Mouse (Mus musculus) liver, adult 2 months (tissue): ENCODE results near the gene Sh3kbp1. TPM values are rescaled to one million over a fixed set of nuclear protein-coding genes. Genes with fewer than 3 reads are reported as not detected.

Experiments
- DNase-seq: peaks from one replicate; pipeline ENCODE4 v3.0.0-alpha.2; 2011; ENCODE audit warnings: low read depth, low spot score; ENCODE audit errors: extremely low read depth
- H3K27ac ChIP-seq: fragments of 200-500 bp; replicated peaks from 2 replicates; pipeline ENCODE4 v1.5.1; 2012; ENCODE audit warnings: low read depth, mild to moderate bottlenecking, control low read depth, inconsistent platforms, low read length; ENCODE audit not compliant: insufficient read depth
- H3K27me3 ChIP-seq: fragments of 200-500 bp; 2 replicates; pipeline ENCODE4 v1.6.1; 2012; ENCODE audit warnings: mild to moderate bottlenecking, moderate library complexity, low read length, inconsistent platforms; ENCODE audit not compliant: control insufficient read depth, insufficient read depth
- H3K36me3 ChIP-seq: fragments of 200-500 bp; 2 replicates; pipeline ENCODE4 v1.6.1; 2012; ENCODE audit warnings: low read length, inconsistent platforms; ENCODE audit not compliant: control insufficient read depth, insufficient read depth
- H3K4me1 ChIP-seq: fragments of 200-500 bp; 2 replicates; pipeline ENCODE4 v1.6.1; 2011; ENCODE audit warnings: low read length; ENCODE audit not compliant: control insufficient read depth, insufficient read depth
- H3K4me3 ChIP-seq: fragments of 200-500 bp; 2 replicates; pipeline ENCODE4 v1.5.1; 2011; ENCODE audit warnings: low read depth, mild to moderate bottlenecking, control low read depth, low read length, moderate library complexity; ENCODE audit not compliant: insufficient read depth
- H3K79me2 ChIP-seq: fragments of 200-500 bp; 2 replicates; pipeline ENCODE4 v1.6.1; 2012; ENCODE audit warnings: inconsistent platforms, mild to moderate bottlenecking, low read length, moderate library complexity; ENCODE audit not compliant: control insufficient read depth, insufficient read depth
- H3K9ac ChIP-seq: fragments of 200-500 bp; 2 replicates; pipeline ENCODE4 v1.6.1; 2012; ENCODE audit warnings: low read depth, mild to moderate bottlenecking, control low read depth, inconsistent platforms, low read length
- CTCF ChIP-seq: fragments of 200-500 bp; IDR thresholded peaks from 2 replicates; pipeline ENCODE4 v1.5.1; 2011; ENCODE audit warnings: low read depth, low read length, control low read depth
- POLR2A ChIP-seq: fragments of 200-500 bp; IDR thresholded peaks from 2 replicates; pipeline ENCODE4 v1.6.1; 2011; ENCODE audit warnings: low read length, control low read depth; ENCODE audit not compliant: insufficient read depth; ENCODE audit errors: extremely low read depth
- WGBS: fragments of 180-500 bp; shearing (Covaris S2); methylation state at CpG from one replicate; pipeline ENCODE4 v1.1.7; 2018; 5-methylcytosine and 5-hydroxymethylcytosine counted together
- polyA plus RNA-seq: library from polyadenylated mRNA; depleted of rRNA; stranded (reverse); fragments of >200 nt; gene quantifications from 2 replicates; pipeline ENCODE4 v1.2.3, GENCODE M21; 2012
- total RNA-seq: library from RNA; depleted of rRNA; stranded (reverse); fragments of >200 nt; gene quantifications from 2 replicates; pipeline ENCODE4 v1.2.3, GENCODE M21; 2014

The Sh3kbp1 gene
- total and polyA plus RNA-seq, 2 experiments = 1.0 to 1.3 TPM

DNA sequence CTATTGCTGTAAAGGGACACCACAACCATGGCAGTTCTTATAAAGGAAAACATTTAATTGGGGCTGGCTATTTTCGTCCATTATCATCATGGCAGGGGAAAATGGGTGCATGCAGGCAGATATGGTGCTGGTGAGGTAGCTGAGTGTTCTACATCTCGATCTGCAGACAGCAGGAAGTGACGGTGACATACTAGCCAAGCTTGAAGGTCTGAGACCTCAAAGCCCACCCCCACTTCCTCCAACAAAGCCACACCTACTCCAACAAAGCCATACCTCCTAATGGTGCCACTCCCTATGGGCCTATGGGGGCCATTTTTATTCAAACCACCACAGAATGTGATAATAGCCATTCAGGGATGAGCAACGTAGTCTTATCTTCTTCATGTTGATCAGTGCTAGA is 59.8 kb downstream of the Sh3kbp1 start:
- H3K36me3 ChIP-seq = no peaks in the 10 kb centered on the region
- no peaks in the 10 kb centered on the region for H3K79me2 ChIP-seq
- no peaks in the 10 kb centered on the region for H3K4me1 ChIP-seq
- H3K27ac ChIP-seq = no peak overlapping the region
- TF ChIP-seq POLR2A = no peak
- TF ChIP-seq CTCF = no peak
- 88% methylated on average over 4 of the region's 4 CpGs for WGBS
- no peak for DNase-seq
- H3K27me3 ChIP-seq = no peaks in the 10 kb centered on the region
- H3K9ac ChIP-seq = no peak overlapping the region
- no peak overlapping the region for H3K4me3 ChIP-seq

DNA sequence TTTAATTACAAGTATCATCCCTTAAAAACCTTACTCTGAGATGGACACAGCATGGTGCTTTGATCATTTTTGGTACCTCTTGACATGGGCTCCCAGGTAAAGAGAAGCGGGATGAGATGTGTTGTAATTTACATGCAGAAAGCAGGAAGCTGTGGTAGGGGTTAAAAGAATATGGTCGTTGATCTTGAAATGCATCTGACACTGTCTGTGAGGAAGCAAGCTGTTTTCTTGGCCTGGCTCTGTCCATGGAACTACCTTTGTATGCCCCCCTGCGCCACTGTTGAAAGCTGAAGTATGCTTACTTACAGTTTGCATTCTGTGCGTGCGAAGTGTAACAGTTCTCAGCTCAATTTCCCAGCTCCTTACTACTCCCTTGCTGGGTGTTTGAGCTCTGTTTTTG is 61.6 kb downstream of the Sh3kbp1 start:
- Histone ChIP-seq H3K36me3 (no peaks in the 10 kb centered on the region), H3K27ac (no peak overlapping the region), H3K79me2 (no peaks in the 10 kb centered on the region), H3K4me1 (no peaks in the 10 kb centered on the region), H3K4me3 (no peak overlapping the region), H3K27me3 (no peaks in the 10 kb centered on the region), H3K9ac (no peak overlapping the region)
- no peak for TF ChIP-seq CTCF
- no peak for TF ChIP-seq POLR2A
- no peak for DNase-seq
- WGBS = 86% methylated on average over 5 of the region's 5 CpGs

DNA sequence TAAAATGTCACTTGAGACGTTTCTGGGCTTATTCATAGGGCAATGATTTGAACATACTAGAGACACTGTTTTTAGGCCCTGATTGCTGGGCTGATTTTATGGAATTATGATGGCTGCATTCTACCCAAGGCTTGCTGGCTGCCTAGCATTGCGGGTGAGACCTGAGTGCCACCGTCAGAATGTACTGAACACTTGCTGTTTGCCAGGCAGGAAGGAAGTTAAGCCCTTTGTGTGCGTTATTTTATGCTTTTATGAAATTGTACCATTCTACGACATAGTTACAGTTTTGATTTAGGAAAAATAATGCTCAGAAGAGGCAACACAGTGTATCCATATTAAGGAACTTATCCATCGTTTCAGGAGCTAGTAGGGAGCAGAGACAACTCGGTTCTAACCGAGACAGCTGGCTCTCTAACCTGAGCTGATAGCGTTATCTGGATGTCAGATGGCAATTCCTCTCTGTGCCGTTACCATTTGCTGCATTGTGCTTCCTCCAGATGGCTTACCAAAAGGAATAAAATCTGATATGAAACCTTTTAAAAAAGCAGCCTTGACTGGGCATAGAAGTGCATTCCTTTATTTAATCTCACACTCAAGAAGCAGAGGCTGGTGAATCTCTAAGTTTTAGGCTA is 62.8 kb downstream of the Sh3kbp1 start:
- Histone ChIP-seq H3K27me3 (no peaks in the 10 kb centered on the region), H3K27ac (no peak overlapping the region), H3K4me3 (no peak overlapping the region), H3K9ac (no peak overlapping the region), H3K36me3 (no peaks in the 10 kb centered on the region), H3K4me1 (no peaks in the 10 kb centered on the region), H3K79me2 (no peaks in the 10 kb centered on the region)
- WGBS = 78% methylated on average over 10 of the region's 10 CpGs
- DNase-seq = no peak
- TF ChIP-seq CTCF = no peak
- TF ChIP-seq POLR2A = no peak

DNA sequence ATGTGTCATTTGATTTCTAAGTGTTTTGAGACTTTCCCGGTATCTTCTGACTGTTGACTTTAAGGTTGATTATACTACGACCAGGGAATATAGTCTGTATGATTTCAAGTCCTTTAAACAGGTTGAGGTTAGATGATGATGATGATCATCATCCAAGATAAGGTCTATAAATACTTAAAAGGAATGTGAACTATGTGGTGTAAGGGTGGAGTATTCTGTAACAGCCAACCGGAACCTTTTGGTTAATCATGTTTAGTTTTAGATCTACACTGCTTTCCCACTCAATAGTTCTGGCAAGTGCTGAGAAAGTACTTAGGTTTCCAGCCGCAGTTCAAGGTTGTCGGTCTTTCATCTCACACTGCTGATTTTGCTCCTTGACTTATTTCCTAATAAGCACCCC is 66.1 kb downstream of the Sh3kbp1 start:
- Histone ChIP-seq H3K27me3 (no peaks in the 10 kb centered on the region), H3K4me1 (no peaks in the 10 kb centered on the region), H3K4me3 (no peak overlapping the region), H3K27ac (no peak overlapping the region), H3K79me2 (no peaks in the 10 kb centered on the region), H3K9ac (no peak overlapping the region), H3K36me3 (no peaks in the 10 kb centered on the region)
- DNase-seq = no peak
- 85% methylated on average over 5 of the region's 5 CpGs for WGBS
- TF ChIP-seq POLR2A (no peak), CTCF (no peak)

DNA sequence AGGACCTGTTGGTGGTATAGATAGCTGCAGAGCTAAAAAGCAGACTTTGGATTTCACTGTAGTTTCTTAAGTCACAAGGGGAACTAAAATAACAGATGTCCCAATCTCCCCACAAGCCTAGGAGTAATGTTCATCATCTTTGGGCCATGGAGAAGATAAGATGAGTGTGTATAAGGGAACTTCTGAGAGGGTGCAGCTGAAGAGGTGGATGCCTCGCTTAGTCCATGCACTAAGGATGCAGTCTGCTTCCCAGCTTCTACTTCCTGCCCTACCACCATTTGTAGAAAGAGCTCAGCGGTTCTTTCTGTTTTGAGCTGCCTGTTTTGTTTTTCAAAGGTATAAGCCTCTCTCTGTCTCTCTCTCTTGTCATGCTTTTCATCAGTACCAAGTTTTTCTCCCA is 69.5 kb downstream of the Sh3kbp1 start:
- no peaks in the 10 kb centered on the region for H3K27me3 ChIP-seq
- no peaks in the 10 kb centered on the region for H3K79me2 ChIP-seq
- H3K4me3 ChIP-seq = no peak overlapping the region
- no peak overlapping the region for H3K9ac ChIP-seq
- WGBS = 42% methylated on average over 2 of the region's 2 CpGs
- H3K4me1 ChIP-seq = no peaks in the 10 kb centered on the region
- no peak for DNase-seq
- no peak for TF ChIP-seq CTCF
- no peak for TF ChIP-seq POLR2A
- no peak overlapping the region for H3K27ac ChIP-seq
- no peaks in the 10 kb centered on the region for H3K36me3 ChIP-seq

DNA sequence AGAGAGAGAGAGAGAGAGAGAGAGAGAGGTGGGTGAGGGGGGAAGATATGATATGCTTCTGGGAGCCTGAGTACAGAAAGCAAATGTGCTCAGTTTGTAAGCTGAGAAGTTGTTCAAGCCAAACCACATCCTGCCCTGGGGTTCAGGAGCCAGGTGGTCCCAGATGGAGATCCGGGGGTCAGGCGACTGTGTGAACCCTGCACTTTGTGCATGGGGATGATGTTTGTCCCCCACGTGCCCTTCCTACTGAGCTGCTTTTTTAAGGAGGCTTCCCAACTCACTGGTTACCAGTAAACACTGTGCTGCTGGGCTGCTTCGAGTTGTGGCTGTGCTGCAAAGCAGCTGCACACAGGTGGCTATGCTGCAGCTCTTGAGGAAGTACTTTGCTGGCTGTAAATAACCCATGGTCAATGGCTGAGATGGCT is 70.0 kb downstream of the Sh3kbp1 start:
- 60% methylated on average over 4 of the region's 4 CpGs for WGBS
- TF ChIP-seq POLR2A = no peak
- TF ChIP-seq CTCF = no peak
- DNase-seq = no peak
- H3K9ac ChIP-seq = no peak overlapping the region
- no peaks in the 10 kb centered on the region for H3K36me3 ChIP-seq
- H3K27me3 ChIP-seq = no peaks in the 10 kb centered on the region
- H3K27ac ChIP-seq = no peak overlapping the region
- no peaks in the 10 kb centered on the region for H3K79me2 ChIP-seq
- no peak overlapping the region for H3K4me3 ChIP-seq
- H3K4me1 ChIP-seq = no peaks in the 10 kb centered on the region
